Comparison of ENCODE assay signal across 13 mouse cellular contexts in the genomic region with DNA sequence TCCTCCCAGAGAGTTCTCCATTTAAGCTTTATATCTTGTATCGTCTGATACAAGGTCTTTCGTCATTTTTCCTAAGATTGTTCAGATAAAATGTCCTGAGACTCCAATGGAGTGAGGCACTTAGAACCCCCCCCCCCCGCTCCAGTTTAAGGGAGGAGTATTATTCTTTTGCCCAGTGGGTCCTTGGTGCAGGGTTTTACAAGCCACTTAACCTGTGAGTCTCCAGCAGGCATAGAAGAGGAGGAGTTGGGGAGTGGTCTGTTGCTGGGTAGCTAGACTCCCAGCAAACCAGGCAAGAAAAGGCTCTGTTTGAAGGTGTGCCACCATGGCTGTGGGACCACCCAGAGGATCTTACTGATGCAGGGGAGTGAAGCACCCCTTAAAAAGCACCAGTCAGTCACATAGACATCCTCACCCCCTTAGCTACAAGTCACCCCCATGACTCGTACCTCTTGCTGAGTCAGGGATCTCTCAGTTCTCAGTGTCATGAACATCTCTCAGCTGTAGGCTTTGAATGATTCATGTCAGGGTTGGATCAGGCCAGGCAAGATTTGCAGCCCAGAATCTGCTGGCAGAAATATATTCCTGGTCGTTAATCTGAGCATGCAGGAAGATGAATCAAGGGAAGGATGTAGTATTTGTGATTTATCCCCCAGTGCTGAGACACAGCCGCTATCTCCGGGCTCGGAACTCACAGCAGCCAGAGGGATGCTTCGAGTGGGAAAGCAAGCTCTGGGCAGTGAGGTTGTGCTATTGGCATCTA. TPM values are rescaled to one million over a fixed set of nuclear protein-coding genes. Genes with fewer than 3 reads are reported as not detected.
DNase-seq lines count a peak whose midpoint lies in the region; ATAC-seq and TF ChIP-seq lines count a peak whose summit lies in the region.
"Had no signal": no experiment of that assay in that cellular context is flagged by ENCODE, and none has a peak within 500 bp of the region (broad histone marks: within the 10 kb centered on the region; RNA-seq: fewer than 3 reads in every experiment).

No protein-coding gene starts in this region.

- TF ChIP-seq EP300 in ES-Bruce4 (IDR thresholded peaks at IDR 0.05; ENCODE audit: insufficient read depth, low read depth, low read length): no peak

- TF ChIP-seq POLR2A in ES-Bruce4 (IDR thresholded peaks at IDR 0.05; ENCODE audit: insufficient read depth, low read length): no peak

- peaks cover 49% of the 10 kb centered on the region for H3K36me3 ChIP-seq in heart, embryonic 15.5 days
- peaks cover 38% of the 10 kb centered on the region for H3K36me3 ChIP-seq in ES-Bruce4 (ENCODE audit: control insufficient read depth, insufficient read depth, low read length, poor library complexity, severe bottlenecking)
- H3K36me3 ChIP-seq in macrophage (ENCODE audit: inconsistent target): no peaks in the 10 kb centered on the region
- H3K36me3 ChIP-seq: forebrain, embryonic 10.5 days had no signal

- H3K79me2 ChIP-seq in macrophage (ENCODE audit: inconsistent target): no peaks in the 10 kb centered on the region

- no peak overlapping the region for H3K4me2 ChIP-seq in heart, embryonic 15.5 days
- H3K4me2 ChIP-seq: heart, embryonic 13.5 days; hindbrain, embryonic 15.5 days; midbrain, embryonic 13.5 days had no signal

- H3K27me3 ChIP-seq in heart, embryonic 15.5 days: no peaks in the 10 kb centered on the region
- H3K27me3 ChIP-seq in ES-Bruce4 (ENCODE audit: control insufficient read depth, insufficient read depth, low read length, poor library complexity, severe bottlenecking): no peaks in the 10 kb centered on the region
- H3K27me3 ChIP-seq: heart, embryonic 13.5 days; hindbrain, embryonic 15.5 days; midbrain, embryonic 13.5 days had no signal

- no peak overlapping the region for H3K9ac ChIP-seq in heart, embryonic 15.5 days
- H3K9ac ChIP-seq in ES-Bruce4 (ENCODE audit: low read depth, poor library complexity, severe bottlenecking): peak overlapping the region; percentile 23; the same call in 1 of the 2 replicates
- H3K9ac ChIP-seq: heart, embryonic 13.5 days; hindbrain, embryonic 15.5 days; midbrain, embryonic 13.5 days had no signal

- intact Hi-C loops in heart, postnatal 10 days (cut with DNase I): no loop called here

- 70% methylated on average over 9 of the region's 9 CpGs for WGBS in heart, embryonic 15.5 days
- 88% methylated on average over 9 of the region's 9 CpGs for WGBS in macrophage (ENCODE audit: missing documents)

- no peaks in the 10 kb centered on the region for H3K9me3 ChIP-seq in heart, embryonic 15.5 days (replicated peaks)
- H3K9me3 ChIP-seq in ES-Bruce4 (replicated peaks; ENCODE audit: control insufficient read depth, insufficient read depth, low read length, poor library complexity, severe bottlenecking): peaks cover 17% of the 10 kb centered on the region
- H3K9me3 ChIP-seq: forebrain, embryonic 10.5 days; heart, embryonic 13.5 days; hindbrain, embryonic 15.5 days; midbrain, embryonic 13.5 days had no signal

- H3K4me3 ChIP-seq in heart, embryonic 15.5 days: no peak overlapping the region
- H3K4me3 ChIP-seq in ES-Bruce4 (ENCODE audit: low read depth, low read length) (no peak overlapping the region), macrophage (ENCODE audit: inconsistent target) (no peak overlapping the region)
- H3K4me3 ChIP-seq: forebrain, embryonic 10.5 days; heart, embryonic 13.5 days; hindbrain, embryonic 15.5 days; midbrain, embryonic 13.5 days had no signal

- peaks cover 18% of the 10 kb centered on the region for H3K4me1 ChIP-seq in heart, embryonic 15.5 days (replicated peaks)
- peaks cover 18% of the 10 kb centered on the region for H3K4me1 ChIP-seq in ES-Bruce4 (ENCODE audit: control insufficient read depth, insufficient read depth, low read length)
- H3K4me1 ChIP-seq: hindbrain, embryonic 15.5 days; midbrain, embryonic 13.5 days had no signal

- no peak for TF ChIP-seq CTCF in ES-Bruce4 (IDR thresholded peaks at IDR 0.05; ENCODE audit: low read depth, low read length)

- 0 out of 2 replicates have a peak overlapping the region, but pooled peaks have one; percentile 9 for H3K27ac ChIP-seq in heart, embryonic 15.5 days
- H3K27ac ChIP-seq in ES-Bruce4 (ENCODE audit: insufficient read depth, low read length) (peak overlapping the region; percentile 90), macrophage (peak overlapping the region; percentile 28)
- H3K27ac ChIP-seq: forebrain, embryonic 10.5 days; heart, embryonic 13.5 days; hindbrain, embryonic 15.5 days; midbrain, embryonic 13.5 days had no signal

- no peak for DNase-seq in heart, postnatal 10 days
- peak; percentile 40 to 60 for DNase-seq in adrenal gland, postnatal 36 days
- no peak for DNase-seq in cerebellum, adult 11-12 months
- no peak for DNase-seq in embryo, embryonic 11 days
- DNase-seq: gastrocnemius, postnatal 10 days; lung, adult 2 months had no signal

- no peak for ATAC-seq in heart, embryonic 15.5 days (replicated peaks; ENCODE audit: insufficient number of reproducible peaks, insufficient read depth, low FRiP score, low read depth)
- ATAC-seq: midbrain, embryonic 13.5 days had no signal

RNA-seq across cellular contexts. Expression of a gene that starts 50.7 kb away (rescaled TPM):
- polyA plus RNA-seq in heart, embryonic 15.5 days (2015; fragmentation: Nextera tagmentation; extraction: Ambion mirVana): 5.3 and 6.5 TPM in 2 replicates
- total RNA-seq in heart, postnatal 10 days (2021): under 1 TPM; 0.55 to 0.89 TPM
- polyA plus RNA-seq in ES-Bruce4 (2011; ENCODE audit: insufficient read depth, insufficient read length, low read depth, missing spikeins) (3.6 and 4.1 TPM in 2 replicates), macrophage (2018) (not detected in 3 replicates)
- not detected for total RNA-seq in adrenal gland, postnatal 36 days (2021)
- total RNA-seq in macrophage (2018; cell fraction: chromatin; rRNA removed): not detected
- under 1 TPM in 5 of 26 experiments, not detected in 21; 0.03 to 0.09 (median 0.04) TPM for total RNA-seq in macrophage (2018; cell fraction: cytosol; rRNA removed)
- total RNA-seq in macrophage (2018; cell fraction: nucleus; rRNA removed): not detected

RNA-seq across cellular contexts. Expression of a gene that starts 59.8 kb away (rescaled TPM):
- polyA plus RNA-seq in heart, embryonic 15.5 days (2015; fragmentation: Nextera tagmentation; extraction: Ambion mirVana): 19.6 and 26.5 TPM in 2 replicates
- total RNA-seq in heart, postnatal 10 days (2021): 100 to 1,000 TPM; 115 to 153 TPM
- 51.2 and 51.6 TPM in 2 replicates for polyA plus RNA-seq in ES-Bruce4 (2011; ENCODE audit: insufficient read depth, insufficient read length, low read depth, missing spikeins)
- total RNA-seq in adrenal gland, postnatal 36 days (2021): 1 to 10 TPM; 5.7 to 5.8 TPM
- 10 to 100 TPM in 18 of 26 experiments, 1 to 10 TPM in 8; 1.6 to 65.5 (median 11.8) TPM for total RNA-seq in macrophage (2018; cell fraction: chromatin; rRNA removed)
- 10 to 100 TPM in 12 of 26 experiments, 1 to 10 TPM in 14; 2.5 to 29.1 (median 6.6) TPM for total RNA-seq in macrophage (2018; cell fraction: cytosol; rRNA removed)
- 10 to 100 TPM in 15 of 26 experiments, 1 to 10 TPM in 11; 5.7 to 52.0 (median 11.1) TPM for total RNA-seq in macrophage (2018; cell fraction: nucleus; rRNA removed)
- polyA plus RNA-seq in macrophage (2018): 4.7 to 18.1 TPM (median 13.4 TPM) in 3 replicates

Comparison
In these comparisons a context has a peak if more than half of its experiments do, and no peak if none do; other contexts are left out.
1. H3K27ac ChIP-seq: peak in every context shown above with its lines; median percentile 90 in ES-Bruce4; 28 in macrophage; 9 in heart, embryonic 15.5 days.
2. DNase-seq: peak in adrenal gland, postnatal 36 days (2 of 2); none in heart, postnatal 10 days (0 of 2), cerebellum, adult 11-12 months (single experiment) and embryo, embryonic 11 days (single experiment).